Mouse (Mus musculus) left cerebral cortex, adult 11 months (tissue): ENCODE measurements at regions not wholly inside any gene's neighbourhood (a gene's known extent, or its start where the extent isn't known, plus 50 kb on each side); places are given as distances from the start of the nearest gene placed in this dataset.

Experiments
- DNase-seq: peaks from one replicate; pipeline ENCODE4 v3.0.0; 2022; ENCODE audit warnings: low spot score

- no peak for DNase-seq
These were observed 54.0 kb downstream of the Kcna5 start for GRCm38 (mm10) chr6:126481257-126481656.

- no peak for DNase-seq
These were observed 57.7 kb downstream of the Kcna5 start for GRCm38 (mm10) chr6:126477506-126477905.

GRCm38 (mm10) chr6:126476758-126477157, 58.5 kb downstream of the Kcna5 start:
- DNase-seq: no peak

GRCm38 (mm10) chr6:126475555-126475954, 59.7 kb downstream of the Kcna5 start:
- DNase-seq: no peak

- DNase-seq: no peak
These were observed 81.5 kb downstream of the Kcna5 start for GRCm38 (mm10) chr6:126453751-126454150.

GRCm38 (mm10) chr6:126445519-126445918, 89.7 kb downstream of the Kcna5 start:
- DNase-seq: no peak

GRCm38 (mm10) chr6:126440254-126440653, 95.0 kb downstream of the Kcna5 start:
- no peak for DNase-seq

GRCm38 (mm10) chr6:126437976-126438736, 97.1 kb downstream of the Kcna5 start:
- no peak for DNase-seq

GRCm38 (mm10) chr6:126427208-126427607, 108.0 kb downstream of the Kcna5 start:
- no peak for DNase-seq

- DNase-seq: no peak
These were observed 129.5 kb downstream of the Kcna5 start for GRCm38 (mm10) chr6:126405736-126406135.

- DNase-seq: no peak
These were observed 130.7 kb downstream of the Kcna5 start for GRCm38 (mm10) chr6:126404331-126405070.

- DNase-seq: no peak
These were observed 135.6 kb downstream of the Kcna5 start for GRCm38 (mm10) chr6:126399595-126399994.

- DNase-seq: no peak
These were observed 136.6 kb downstream of the Kcna5 start for GRCm38 (mm10) chr6:126398641-126399040.

GRCm38 (mm10) chr6:126395015-126395414, 140.2 kb downstream of the Kcna5 start:
- no peak for DNase-seq

- DNase-seq: no peak
These were observed 141.0 kb downstream of the Kcna5 start for GRCm38 (mm10) chr6:126394111-126394809.

- DNase-seq: no peak
These were observed 150.8 kb downstream of the Kcna5 start for GRCm38 (mm10) chr6:126384210-126385012.

GRCm38 (mm10) chr6:126377216-126377615, 158.0 kb downstream of the Kcna5 start:
- no peak for DNase-seq

GRCm38 (mm10) chr6:126374970-126375620, 160.1 kb downstream of the Kcna5 start:
- DNase-seq: no peak

GRCm38 (mm10) chr6:126371971-126372370, 163.2 kb downstream of the Kcna5 start:
- peak; percentile 23 for DNase-seq

- DNase-seq: no peak
These were observed 163.7 kb downstream of the Kcna5 start for GRCm38 (mm10) chr6:126371489-126371888.

- DNase-seq: no peak
These were observed 169.7 kb downstream of the Kcna5 start for GRCm38 (mm10) chr6:126365495-126365894.
